18 mouse cellular contexts compared by ENCODE assay signal in genomic region chr13:97488518-97488917, GRCm38 (mm10).
DNase-seq lines count a peak whose midpoint lies in the region; ATAC-seq and TF ChIP-seq lines count a peak whose summit lies in the region.
"Had no signal": no experiment of that assay in that cellular context is flagged by ENCODE, and none has a peak within 500 bp of the region (broad histone marks: within the 10 kb centered on the region; RNA-seq: fewer than 3 reads in every experiment).

No protein-coding gene starts in this region.

- no peak for TF ChIP-seq CTCF in kidney, postnatal 0 days (IDR thresholded peaks at IDR 0.05; ENCODE audit: low read depth)
- TF ChIP-seq CTCF in E14TG2a.4 (conservative IDR thresholded peaks at IDR 0.05; ENCODE audit: low read length) = no peak

- H3K9ac ChIP-seq in forebrain, embryonic 16.5 days (replicated peaks; ENCODE audit: low read depth, low read length) = no peak overlapping the region
- no peak overlapping the region for H3K9ac ChIP-seq in kidney, postnatal 0 days (ENCODE audit: low read depth, low read length)
- no peak overlapping the region for H3K9ac ChIP-seq in limb, embryonic 15.5 days
- H3K9ac ChIP-seq: liver, embryonic 15.5 days had no signal

- WGBS in forebrain, embryonic 10.5 days = 70% methylated on average over 5 of the region's 5 CpGs
- 72% methylated on average over 5 of the region's 5 CpGs for WGBS in forebrain, embryonic 16.5 days
- WGBS in kidney, postnatal 0 days = 43% methylated on average over 5 of the region's 5 CpGs
- WGBS in limb, embryonic 15.5 days = 24% methylated on average over 5 of the region's 5 CpGs

- no peak overlapping the region for H3K4me3 ChIP-seq in forebrain, embryonic 10.5 days
- H3K4me3 ChIP-seq in forebrain, embryonic 16.5 days (replicated peaks; ENCODE audit: low read length) = no peak overlapping the region
- H3K4me3 ChIP-seq in kidney, postnatal 0 days (replicated peaks; ENCODE audit: low read depth, low read length) = no peak overlapping the region
- H3K4me3 ChIP-seq in E14TG2a.4 (replicated peaks; ENCODE audit: low read length) = peak overlapping the region; percentile 96
- no peak overlapping the region for H3K4me3 ChIP-seq in limb, embryonic 15.5 days
- H3K4me3 ChIP-seq: embryonic facial prominence, embryonic 10.5 days; heart, embryonic 10.5 days; liver, embryonic 15.5 days had no signal

- no peak overlapping the region for H3K4me2 ChIP-seq in forebrain, embryonic 16.5 days (ENCODE audit: low read length)
- peak overlapping the region; percentile 16; the same call in 1 of the 2 replicates for H3K4me2 ChIP-seq in kidney, postnatal 0 days (ENCODE audit: low read length)
- 0 out of 2 replicates have a peak overlapping the region, but pooled peaks have one; percentile 11 for H3K4me2 ChIP-seq in limb, embryonic 15.5 days
- H3K4me2 ChIP-seq: liver, embryonic 15.5 days had no signal

- H3K27ac ChIP-seq in forebrain, embryonic 10.5 days = 0 out of 2 replicates have a peak overlapping the region, but pooled peaks have one; percentile 48
- no peak overlapping the region for H3K27ac ChIP-seq in forebrain, embryonic 16.5 days (ENCODE audit: low read length)
- H3K27ac ChIP-seq in kidney, postnatal 0 days = no peak overlapping the region
- no peak overlapping the region for H3K27ac ChIP-seq in limb, embryonic 15.5 days
- H3K27ac ChIP-seq: heart, embryonic 10.5 days; liver, embryonic 15.5 days had no signal

- H3K4me1 ChIP-seq in forebrain, embryonic 10.5 days = peaks cover 73% of the 10 kb centered on the region
- H3K4me1 ChIP-seq in forebrain, embryonic 16.5 days (replicated peaks; ENCODE audit: control insufficient read depth, insufficient read depth, low read length) = peaks cover 14% of the 10 kb centered on the region; the same call in 1 of the 2 replicates
- H3K4me1 ChIP-seq in kidney, postnatal 0 days (replicated peaks; ENCODE audit: insufficient read depth, low read length) = no peaks in the 10 kb centered on the region
- peaks cover 77% of the 10 kb centered on the region for H3K4me1 ChIP-seq in E14TG2a.4 (replicated peaks; ENCODE audit: low read depth, low read length)
- peaks cover 31% of the 10 kb centered on the region for H3K4me1 ChIP-seq in limb, embryonic 15.5 days
- H3K4me1 ChIP-seq: liver, embryonic 15.5 days had no signal

- H3K36me3 ChIP-seq in forebrain, embryonic 10.5 days (replicated peaks) = no peaks in the 10 kb centered on the region
- no peaks in the 10 kb centered on the region for H3K36me3 ChIP-seq in forebrain, embryonic 16.5 days (ENCODE audit: control insufficient read depth, insufficient read depth)
- no peaks in the 10 kb centered on the region for H3K36me3 ChIP-seq in kidney, postnatal 0 days (ENCODE audit: insufficient read depth, low read length)
- peaks cover 99% of the 10 kb centered on the region for H3K36me3 ChIP-seq in E14TG2a.4 (ENCODE audit: insufficient read depth, low read length)
- no peaks in the 10 kb centered on the region for H3K36me3 ChIP-seq in limb, embryonic 15.5 days
- H3K36me3 ChIP-seq: embryonic facial prominence, embryonic 10.5 days; heart, embryonic 10.5 days; liver, embryonic 15.5 days had no signal

- ATAC-seq in forebrain, embryonic 16.5 days = no peak
- ATAC-seq in kidney, postnatal 0 days (replicated peaks; ENCODE audit: low FRiP score, low read depth) = no peak
- ATAC-seq in limb, embryonic 15.5 days (ENCODE audit: insufficient number of reproducible peaks, low FRiP score, low TSS enrichment, low read depth) = no peak
- ATAC-seq: CD4-positive, CD25-positive, alpha-beta regulatory T cell, adult 4 months; forebrain, embryonic 14.5 days; inflammation-experienced regulatory T-cells, adult 6 months had no signal

- H3K27me3 ChIP-seq in forebrain, embryonic 10.5 days (ENCODE audit: poor library complexity, severe bottlenecking) = peaks cover 15% of the 10 kb centered on the region; the same call in 1 of the 2 replicates
- no peaks in the 10 kb centered on the region for H3K27me3 ChIP-seq in forebrain, embryonic 16.5 days (replicated peaks; ENCODE audit: control insufficient read depth, insufficient read depth, low read length)
- no peaks in the 10 kb centered on the region for H3K27me3 ChIP-seq in kidney, postnatal 0 days (ENCODE audit: insufficient read depth, low read length)
- no peaks in the 10 kb centered on the region for H3K27me3 ChIP-seq in E14TG2a.4 (ENCODE audit: insufficient read depth, low read length)
- H3K27me3 ChIP-seq in limb, embryonic 15.5 days = no peaks in the 10 kb centered on the region; the same call in 1 of the 2 replicates

- no peak for DNase-seq in forebrain, embryonic 10.5 days (ENCODE audit: extremely low spot score, low spot score)
- DNase-seq in kidney, postnatal 0 days (ENCODE audit: low spot score) = no peak
- DNase-seq in kidney, postnatal 25 days = no peak
- no peak for DNase-seq in thymus, postnatal 14 days
- DNase-seq in liver = no peak
- DNase-seq: adrenal gland, postnatal 14 days; cerebellum, adult 2 months; heart, postnatal 10 days; lung, postnatal 36 days had no signal

- no peaks in the 10 kb centered on the region for H3K9me3 ChIP-seq in forebrain, embryonic 10.5 days
- no peaks in the 10 kb centered on the region for H3K9me3 ChIP-seq in forebrain, embryonic 16.5 days (ENCODE audit: control insufficient read depth, low read length)
- H3K9me3 ChIP-seq in kidney, postnatal 0 days (replicated peaks; ENCODE audit: low read length) = no peaks in the 10 kb centered on the region
- no peaks in the 10 kb centered on the region for H3K9me3 ChIP-seq in E14TG2a.4 (ENCODE audit: low read length)
- no peaks in the 10 kb centered on the region for H3K9me3 ChIP-seq in limb, embryonic 15.5 days
- H3K9me3 ChIP-seq: embryonic facial prominence, embryonic 10.5 days; heart, embryonic 10.5 days; liver, embryonic 15.5 days had no signal
